Mouse (Mus musculus): ENCODE data around the gene Rnaseh2a.

DNA sequence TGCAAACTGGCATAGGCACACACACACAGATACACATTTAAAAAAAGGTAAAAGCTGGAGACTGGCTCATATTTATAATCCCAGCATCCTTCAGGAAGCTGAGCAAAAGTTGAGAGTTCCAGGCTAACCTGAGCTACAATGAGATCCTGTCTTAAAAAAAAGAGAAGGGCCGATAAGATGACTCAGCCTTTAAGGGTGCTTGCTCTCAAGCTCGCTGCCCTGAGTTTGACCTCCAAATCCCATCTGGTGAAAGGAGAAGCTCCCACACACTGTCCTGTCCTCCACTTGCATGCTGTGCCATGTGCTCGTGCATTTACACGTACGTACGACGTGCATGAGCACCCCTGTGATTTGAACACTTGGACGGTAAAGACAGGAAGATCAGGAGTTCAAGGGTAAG, 62.1 kb downstream of the Rnaseh2a start:
- no peak for TF ChIP-seq POLR2A (IDR thresholded peaks at IDR 0.05; ENCODE audit: insufficient read depth, low read length)
- no peak for TF ChIP-seq CTCF (IDR thresholded peaks at IDR 0.05; ENCODE audit: low read depth, low read length)
- no peak for TF ChIP-seq EP300 (IDR thresholded peaks at IDR 0.05; ENCODE audit: insufficient read depth, low read depth, low read length)

Data from ES-Bruce4 (cell line).